Mouse (Mus musculus) MEL (cell line): ENCODE data around the gene Foxc2.

Experiments used
- CHD2 ChIP-seq: IDR thresholded peaks from 2 replicates; pipeline ENCODE4 v1.6.1; 2011; ENCODE audit warnings: low read length, improper control_type of control experiment
- CTCF ChIP-seq, 3 experiments: IDR thresholded peaks in 2 of 3; conservative IDR thresholded peaks in 1 of 3; 2 replicates each; pipeline ENCODE4 v1.5.1; 2011 to 2012; ENCODE audit warnings: low read length in 3 of 3, low read depth in 2 of 3, mild to moderate bottlenecking in 2 of 3, improper control_type of control experiment in 1 of 3, inconsistent platforms in 1 of 3, mixed read lengths in 1 of 3, moderate library complexity in 1 of 3; ENCODE audit not compliant: control insufficient read depth in 1 of 3, insufficient read depth in 1 of 3, poor library complexity in 1 of 3, severe bottlenecking in 1 of 3
- E2F4 ChIP-seq: IDR thresholded peaks from 2 replicates; pipeline ENCODE4 v1.6.1; 2011; ENCODE audit warnings: low read depth, low read length, improper control_type of control experiment, borderline replicate concordance
- GATA1 ChIP-seq: IDR thresholded peaks from 2 replicates; pipeline ENCODE4 v1.6.1; 2011; ENCODE audit warnings: low read depth, low read length, improper control_type of control experiment
- MAX ChIP-seq: IDR thresholded peaks from 2 replicates; pipeline ENCODE4 v1.6.1; 2011; ENCODE audit warnings: low read length, improper control_type of control experiment
- MEF2A ChIP-seq: IDR thresholded peaks from 2 replicates; pipeline ENCODE4 v1.6.1; 2014; ENCODE audit warnings: low read depth, mild to moderate bottlenecking, inconsistent platforms, low read length, improper control_type of control experiment; ENCODE audit not compliant: poor library complexity, insufficient replicate concordance, severe bottlenecking; ENCODE audit errors: extremely low read depth
- POLR2A ChIP-seq, 2 experiments: IDR thresholded peaks; 2 replicates each; pipeline ENCODE4 v1.6.1; 2011 to 2012; ENCODE audit warnings: low read length in 2 of 2, mild to moderate bottlenecking in 2 of 2, control low read depth in 1 of 2, improper control_type of control experiment in 1 of 2, low read depth in 1 of 2, moderate library complexity in 1 of 2; ENCODE audit not compliant: control insufficient read depth in 1 of 2, insufficient read depth in 1 of 2, poor library complexity in 1 of 2
- SMC3 ChIP-seq: IDR thresholded peaks from 2 replicates; pipeline ENCODE4 v1.6.1; 2011; ENCODE audit warnings: low read depth, low read length, improper control_type of control experiment

DNA sequence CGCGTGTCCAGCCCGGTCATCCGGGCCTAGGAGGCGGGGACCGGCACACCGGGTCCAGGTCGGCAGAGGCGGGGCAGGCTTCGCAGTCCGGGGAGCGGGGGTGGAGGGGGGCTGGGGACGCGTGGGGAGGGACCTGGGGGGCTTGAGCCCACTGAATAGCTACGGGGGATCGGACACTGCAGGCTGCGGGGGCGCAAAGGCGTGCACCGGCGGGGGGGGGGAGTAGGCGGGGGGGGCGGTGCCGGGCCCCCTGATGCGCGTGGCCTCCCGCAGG is 32.1 kb upstream of the Foxc2 start:
- TF ChIP-seq CTCF (IDR thresholded peaks at IDR 0.05 in 2 of 3, conservative IDR thresholded peaks at IDR 0.05 in 1 of 3; ENCODE audit: control insufficient read depth in 1 of 3, insufficient read depth in 1 of 3, low read depth in 2 of 3, low read length in 3 of 3, poor library complexity in 1 of 3, severe bottlenecking in 1 of 3), result no peak
- TF ChIP-seq GATA1, result no peak
- no peak for TF ChIP-seq SMC3
- no peak for TF ChIP-seq POLR2A (IDR thresholded peaks at IDR 0.05; ENCODE audit: control insufficient read depth in 1 of 2, insufficient read depth in 1 of 2, low read depth in 1 of 2, low read length in 2 of 2, poor library complexity in 1 of 2)
- TF ChIP-seq E2F4, result no peak
- no peak for TF ChIP-seq CHD2
- TF ChIP-seq MEF2A, result no peak
- no peak for TF ChIP-seq MAX
